Mouse (Mus musculus): ENCODE measurements around the gene Ctnna2. TPM values are rescaled to one million over a fixed set of nuclear protein-coding genes. Genes with fewer than 3 reads are reported as not detected.

The Ctnna2 gene
- polyA plus RNA-seq, 1 experiment from 2014 or later = 7.2 TPM

DNA sequence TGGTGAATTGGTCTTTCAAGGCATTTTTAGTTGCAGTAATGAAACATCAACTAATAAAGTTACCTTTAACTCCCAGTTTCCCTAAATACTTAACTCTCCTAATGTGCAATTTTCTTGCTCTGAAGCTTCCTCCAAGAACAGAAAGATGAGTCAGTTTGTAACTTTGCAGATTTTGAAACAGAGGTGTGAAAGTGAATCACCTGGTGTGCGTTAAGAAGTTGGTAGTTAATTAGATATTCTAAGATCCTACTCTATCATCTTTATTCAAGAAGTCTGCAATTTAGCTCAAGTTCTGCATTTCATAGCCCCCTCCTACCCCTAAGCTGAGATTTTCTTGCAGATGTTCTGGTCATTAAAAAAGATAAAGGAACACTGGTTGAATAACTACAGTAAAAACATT lies 1082.3 kb downstream of the Ctnna2 start:
- H3K9ac ChIP-seq (ENCODE audit: low read length) = no peak overlapping the region

More for the DNA sequence above, 1082.3 kb downstream of the Ctnna2 start:
- no peak overlapping the region for H3K4me2 ChIP-seq (ENCODE audit: low read depth, low read length)
- H3K9me3 ChIP-seq (replicated peaks; ENCODE audit: control insufficient read depth, low read length) = no peaks in the 10 kb centered on the region
- ATAC-seq (ENCODE audit: insufficient read depth, low FRiP score) = no peak
- H3K27me3 ChIP-seq (ENCODE audit: control insufficient read depth, insufficient read depth, low read length) = no peaks in the 10 kb centered on the region
- H3K4me3 ChIP-seq (replicated peaks; ENCODE audit: low read length) = no peak overlapping the region
- 83% methylated on average over 1 of the region's 1 CpGs for WGBS
- no peaks in the 10 kb centered on the region for H3K4me1 ChIP-seq (ENCODE audit: control insufficient read depth, insufficient read depth, low read length)
- H3K36me3 ChIP-seq (ENCODE audit: control insufficient read depth, insufficient read depth, low read length) = no peaks in the 10 kb centered on the region
- no peak overlapping the region for H3K27ac ChIP-seq (ENCODE audit: low read length)

Measured in stomach, embryonic 16.5 days (tissue).